Comparison of ENCODE assay signal across 12 mouse cellular contexts in genomic region chr12:51622670-51623365, GRCm38 (mm10). TPM values are rescaled to one million over a fixed set of nuclear protein-coding genes. Genes with fewer than 3 reads are reported as not detected.
DNase-seq lines count a peak whose midpoint lies in the region; ATAC-seq and TF ChIP-seq lines count a peak whose summit lies in the region.
"Had no signal": no experiment of that assay in that cellular context is flagged by ENCODE, and none has a peak within 500 bp of the region (broad histone marks: within the 10 kb centered on the region; RNA-seq: fewer than 3 reads in every experiment).

No protein-coding gene starts in this region.

- TF ChIP-seq CTCF in lung, postnatal 0 days (IDR thresholded peaks at IDR 0.05): peak; percentile 35

- no peaks in the 10 kb centered on the region for H3K27me3 ChIP-seq in lung, postnatal 0 days (replicated peaks; ENCODE audit: insufficient read depth, low read length)
- H3K27me3 ChIP-seq: stomach, embryonic 15.5 days had no signal

- H3K36me3 ChIP-seq in lung, postnatal 0 days (ENCODE audit: insufficient read depth, low read length): peaks cover 7% of the 10 kb centered on the region; the same call in 1 of the 2 replicates
- H3K36me3 ChIP-seq: stomach, embryonic 15.5 days had no signal

- ATAC-seq in CD4-positive, CD25-positive, alpha-beta regulatory T cell, adult 4 months: no peak
- no peak for ATAC-seq in lung, postnatal 0 days

- H3K9ac ChIP-seq in lung, postnatal 0 days (replicated peaks; ENCODE audit: low read depth): no peak overlapping the region
- H3K9ac ChIP-seq: stomach, embryonic 15.5 days had no signal

- peak; percentile 6 for DNase-seq in CD4-positive, CD25-positive, alpha-beta regulatory T cell, adult 2 months (ENCODE audit: low read depth, low spot score)
- peak; percentile 14 for DNase-seq in lung, postnatal 0 days (ENCODE audit: low spot score)
- DNase-seq in lung, postnatal 10 days: no peak
- DNase-seq in induced T-regulatory cell, adult 2 months (ENCODE audit: low read depth): peak; percentile 41
- peak; percentile 17 for DNase-seq in telencephalon, adult 2 months (ENCODE audit: low read depth, low spot score)
- DNase-seq in adrenal gland, postnatal 14 days: no peak
- no peak for DNase-seq in spleen, postnatal 10 days (ENCODE audit: low spot score in 2 of 2)
- DNase-seq: adrenal gland, postnatal 36 days had no signal

- no peaks in the 10 kb centered on the region for H3K9me3 ChIP-seq in lung, postnatal 0 days (ENCODE audit: low read length)
- H3K9me3 ChIP-seq: stomach, embryonic 15.5 days had no signal

- H3K27ac ChIP-seq in lung, postnatal 0 days (ENCODE audit: low read length): no peak overlapping the region
- H3K27ac ChIP-seq: stomach, embryonic 15.5 days had no signal

- 82% methylated on average over 5 of the region's 5 CpGs for WGBS in lung, postnatal 0 days

- TF ChIP-seq EP300 in lung, postnatal 0 days (IDR thresholded peaks at IDR 0.05): no peak

- no peaks in the 10 kb centered on the region for H3K4me1 ChIP-seq in lung, postnatal 0 days (ENCODE audit: insufficient read depth, low read depth, low read length)
- H3K4me1 ChIP-seq: stomach, embryonic 15.5 days had no signal

- no peak overlapping the region for H3K4me3 ChIP-seq in lung, postnatal 0 days (ENCODE audit: low read depth, low read length)
- H3K4me3 ChIP-seq: erythroblast, embryonic 14.5 days; myocyte; stomach, embryonic 15.5 days had no signal

- H3K4me2 ChIP-seq in lung, postnatal 0 days (replicated peaks; ENCODE audit: low read depth, low read length): no peak overlapping the region
- H3K4me2 ChIP-seq: stomach, embryonic 15.5 days had no signal

RNA-seq across cellular contexts. Expression of gene Coch, which starts 29.7 kb away (rescaled TPM):
- under 1 TPM; 0.17 to 0.66 TPM for polyA plus RNA-seq in CD4-positive, CD25-positive, alpha-beta regulatory T cell, adult 4 months (2017; shearing (Covaris generic))
- 0.27 and 0.42 TPM in 2 replicates for polyA plus RNA-seq in lung, postnatal 0 days (2015; fragmentation: Nextera tagmentation; extraction: Ambion mirVana)
- 0.38 and 1.0 TPM in 2 replicates for total RNA-seq in adrenal gland, postnatal 14 days (2021)
- polyA plus RNA-seq: erythroblast, embryonic 14.5 days had no signal

Comparison
In these comparisons a context has a peak if more than half of its experiments do, and no peak if none do; other contexts are left out.
1. DNase-seq: peak in CD4-positive, CD25-positive, alpha-beta regulatory T cell, adult 2 months (single experiment), lung, postnatal 0 days (single experiment), induced T-regulatory cell, adult 2 months (single experiment) and telencephalon, adult 2 months (single experiment); none in lung, postnatal 10 days (single experiment), adrenal gland, postnatal 14 days (single experiment) and spleen, postnatal 10 days (0 of 2).